Mouse (Mus musculus): ENCODE measurements at regions not wholly inside any gene's neighbourhood (a gene's known extent, or its start where the extent isn't known, plus 50 kb on each side); places are given as distances from the start of the nearest gene placed in this dataset.

DNA sequence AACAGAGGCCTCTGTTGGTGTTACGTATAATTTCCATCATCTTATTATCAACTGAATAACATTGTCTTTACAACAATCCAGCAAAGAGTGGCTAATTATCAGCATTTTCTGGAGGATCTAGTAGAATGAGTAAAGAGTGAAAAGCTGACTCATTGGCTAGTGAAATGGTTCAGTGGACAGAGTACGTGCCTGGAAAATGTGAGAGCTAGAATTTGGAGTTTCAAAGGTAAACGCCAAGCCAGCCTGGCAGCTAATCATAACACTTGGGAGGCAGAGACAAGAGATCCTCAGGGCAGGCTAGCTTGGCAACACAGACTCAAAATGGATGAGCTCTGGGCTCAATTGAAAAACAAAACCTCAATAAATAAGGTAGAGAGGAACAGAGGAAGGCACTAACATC, 2628.0 kb upstream of the Gm7489 start:
- DNase-seq (ENCODE audit: low spot score in 2 of 2) = no peak

DNA sequence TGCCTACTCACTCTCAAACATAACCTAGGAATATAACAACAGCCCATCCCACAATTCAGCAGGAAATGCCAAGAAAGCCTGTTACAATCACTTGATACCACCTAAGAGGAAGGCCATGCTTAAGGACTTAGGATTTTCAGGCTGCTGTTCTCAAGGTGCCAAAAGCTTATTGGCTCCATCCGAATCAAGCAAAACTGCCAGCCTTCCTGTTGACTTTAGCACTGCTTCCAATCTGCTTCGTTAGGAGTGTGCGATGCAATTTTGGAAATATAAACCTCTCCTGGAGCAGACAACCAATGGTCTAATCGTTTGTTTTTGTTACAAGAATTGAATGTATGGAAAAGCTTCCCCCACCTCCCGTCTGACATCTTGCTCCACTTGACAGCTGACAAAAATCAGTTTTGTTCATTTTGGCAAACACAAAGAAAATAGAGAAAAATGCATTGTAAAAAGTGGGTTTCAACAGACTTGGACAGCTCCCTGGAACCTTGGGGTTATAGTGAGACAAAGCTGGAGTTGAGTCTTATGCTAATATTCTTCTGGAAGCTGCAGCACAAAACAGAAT, 2620.0 kb upstream of the Gm7489 start:
- no peak for DNase-seq (ENCODE audit: low spot score in 2 of 2)

DNA sequence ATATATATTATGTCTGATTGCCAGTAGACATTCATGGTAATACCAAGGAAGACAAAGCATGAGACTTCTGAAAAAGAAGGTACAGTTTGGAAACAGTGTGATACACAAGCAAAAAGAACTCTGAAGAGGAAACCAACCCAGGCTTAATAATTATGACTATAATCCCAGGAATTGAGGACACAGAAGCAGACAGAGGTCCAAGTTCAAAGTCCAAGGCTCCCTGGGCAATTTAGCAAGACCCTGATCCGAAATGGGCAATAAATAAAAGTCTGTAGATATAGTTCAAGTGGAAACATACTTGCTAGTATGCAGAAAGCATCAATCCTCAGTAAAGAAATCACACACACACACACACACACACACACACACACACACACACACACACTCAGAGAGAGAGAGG, 2618.7 kb upstream of the Gm7489 start:
- no peak for DNase-seq (ENCODE audit: low spot score in 2 of 2)

DNA sequence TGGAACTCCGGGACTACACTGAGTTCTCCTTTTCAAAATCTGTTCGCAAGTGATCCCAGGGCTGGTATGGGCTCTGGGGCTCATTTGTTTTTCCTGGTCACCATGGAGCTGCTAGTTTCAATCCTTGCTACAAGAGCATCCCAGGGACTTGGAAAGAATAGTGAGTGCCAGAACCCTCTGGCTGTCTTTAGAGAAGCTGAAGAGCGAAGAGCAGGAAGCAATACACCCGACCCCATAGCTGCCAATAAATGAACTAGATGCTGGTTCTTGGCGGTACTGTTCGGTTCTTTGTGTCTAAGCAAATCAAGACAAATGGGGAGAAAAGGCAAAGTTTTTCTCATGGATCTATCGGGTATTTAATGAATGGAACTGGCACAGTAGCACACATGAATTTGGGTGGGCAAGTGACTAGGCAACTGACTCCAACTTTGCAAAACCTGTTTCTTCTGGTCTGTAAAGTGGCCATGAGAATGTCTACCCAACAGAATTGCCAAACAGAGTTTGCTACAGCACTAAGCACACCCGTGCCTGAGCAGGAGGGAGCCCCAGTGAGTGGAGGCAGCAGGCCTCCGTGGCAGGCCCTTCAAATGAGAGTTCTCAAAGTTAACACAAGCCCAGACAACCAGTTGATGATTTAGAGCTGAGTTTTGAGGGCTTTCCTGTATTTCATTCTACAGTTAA, 2612.9 kb upstream of the Gm7489 start:
- DNase-seq (ENCODE audit: low spot score in 2 of 2) = no peak

DNA sequence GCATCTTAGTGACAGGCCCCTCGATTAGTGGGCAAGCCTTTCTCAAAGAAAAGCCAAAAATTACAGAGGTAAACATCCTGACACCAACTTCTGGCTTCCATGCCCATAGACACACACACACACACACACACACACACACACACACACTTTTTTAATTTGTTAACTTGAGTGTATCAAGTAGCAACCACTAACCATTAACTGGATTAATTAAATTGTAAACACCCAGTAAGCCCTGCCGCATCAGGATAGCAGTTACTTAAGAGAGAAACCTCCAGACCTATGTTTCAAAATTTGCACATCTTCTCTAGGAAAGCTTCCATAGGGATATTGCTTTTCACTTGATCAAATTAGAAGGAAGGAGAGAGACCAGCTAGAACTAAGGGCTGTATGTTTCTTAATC, 2599.4 kb upstream of the Gm7489 start:
- DNase-seq (ENCODE audit: low spot score in 2 of 2) = no peak

DNA sequence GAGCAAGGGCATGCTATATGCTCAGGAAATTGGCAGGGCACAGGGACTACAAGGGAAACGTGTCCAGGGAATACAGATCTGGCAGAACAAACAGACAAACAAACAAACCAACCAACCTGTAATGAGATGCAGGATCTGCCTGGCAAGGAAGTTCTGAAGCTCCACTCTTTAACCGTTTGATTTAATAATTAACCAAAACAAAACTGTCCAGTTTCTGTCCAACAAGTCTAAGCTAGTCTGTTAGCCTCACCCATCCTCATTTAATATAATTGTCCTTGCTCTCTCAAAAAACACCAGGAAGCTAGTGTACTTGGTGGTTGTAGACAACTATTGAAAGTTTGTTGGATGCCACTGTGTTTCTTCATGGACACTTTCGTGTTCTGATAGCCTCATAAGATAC, 2598.4 kb upstream of the Gm7489 start:
- no peak for DNase-seq (ENCODE audit: low spot score in 2 of 2)

DNA sequence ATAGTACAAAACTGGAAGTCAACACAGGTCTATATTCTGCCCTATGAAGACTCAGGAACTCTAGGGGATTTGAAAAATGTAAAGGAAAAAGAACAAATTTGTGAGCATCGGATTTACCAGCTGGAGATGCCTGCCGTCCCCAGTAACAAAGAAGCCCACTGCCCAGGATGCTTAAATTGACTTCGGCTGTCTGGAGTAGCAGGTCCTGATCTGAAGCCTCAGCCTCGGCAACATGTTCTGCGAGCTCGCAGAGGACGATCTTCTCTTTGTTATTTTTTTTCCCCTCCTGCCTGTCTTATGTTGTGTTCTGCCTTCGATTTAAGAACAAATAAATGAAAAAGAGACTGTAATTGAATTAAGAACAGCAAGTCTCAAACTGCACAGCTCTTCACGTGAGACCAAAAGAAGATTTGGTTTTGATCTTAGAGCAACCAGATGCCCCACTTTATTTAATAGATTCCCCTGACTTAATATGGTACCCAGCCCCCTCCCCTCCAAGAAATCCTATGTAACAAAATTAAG, 2595.7 kb upstream of the Gm7489 start:
- no peak for DNase-seq (ENCODE audit: low spot score in 2 of 2)

DNA sequence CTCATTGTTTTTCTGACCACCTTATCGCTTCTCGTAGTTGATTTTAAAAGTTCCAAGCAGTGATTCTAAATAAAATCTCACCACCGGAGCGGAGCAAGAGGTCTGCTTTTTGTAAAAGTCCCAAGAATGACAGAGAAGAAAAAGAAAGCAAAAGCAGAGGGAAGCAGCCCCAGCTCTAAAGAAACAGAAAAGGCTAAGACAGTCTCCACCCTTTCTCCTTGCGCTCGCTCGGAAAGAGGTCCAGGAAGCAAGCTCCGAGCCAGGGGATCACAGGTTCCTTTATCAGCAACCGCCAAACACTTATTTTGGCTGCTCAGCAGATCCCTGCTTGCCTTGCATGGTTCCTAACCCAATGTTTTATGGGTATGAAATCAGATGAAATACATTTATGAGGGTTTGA, 2594.8 kb upstream of the Gm7489 start:
- DNase-seq (ENCODE audit: low spot score in 2 of 2) = no peak

DNA sequence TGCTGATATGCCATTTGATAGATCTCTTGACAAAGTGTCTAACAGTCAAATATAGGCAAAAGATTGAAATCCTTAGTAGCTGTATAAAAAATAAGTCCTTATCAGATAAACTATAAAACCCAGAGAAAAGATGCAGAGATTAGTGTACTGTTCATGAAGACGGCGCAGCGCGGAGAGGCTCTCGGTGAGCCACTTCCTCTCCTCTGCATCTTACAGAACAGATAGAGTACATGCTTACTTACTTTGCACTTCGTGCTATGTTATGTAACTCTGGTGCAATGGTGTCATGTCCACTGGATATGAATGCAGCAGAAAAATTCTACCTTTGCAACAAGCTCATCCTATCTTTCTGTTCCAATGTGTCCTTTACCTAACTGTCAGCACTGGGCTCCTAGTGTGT, 2593.5 kb upstream of the Gm7489 start:
- DNase-seq (ENCODE audit: low spot score in 2 of 2) = no peak

DNA sequence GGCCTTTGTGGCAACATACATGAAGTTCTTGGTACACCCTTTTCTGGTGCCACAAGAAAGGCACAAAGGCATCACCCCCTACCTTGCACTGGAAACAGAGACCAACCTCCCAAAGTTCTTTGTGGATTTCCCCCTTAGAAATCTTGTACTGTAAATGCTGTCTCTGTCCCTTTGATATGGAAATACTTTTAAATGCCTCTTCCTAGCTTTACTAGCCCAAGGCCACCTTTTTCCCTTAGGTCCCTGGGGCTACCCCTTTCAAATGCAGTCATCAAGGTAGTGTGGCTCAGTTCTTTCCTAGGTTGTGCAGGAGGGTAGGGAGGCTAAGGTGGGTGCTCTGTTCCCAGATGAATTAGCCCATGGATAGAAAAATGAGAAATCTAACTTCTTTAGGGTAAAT, 2587.9 kb upstream of the Gm7489 start:
- no peak for DNase-seq (ENCODE audit: low spot score in 2 of 2)

DNA sequence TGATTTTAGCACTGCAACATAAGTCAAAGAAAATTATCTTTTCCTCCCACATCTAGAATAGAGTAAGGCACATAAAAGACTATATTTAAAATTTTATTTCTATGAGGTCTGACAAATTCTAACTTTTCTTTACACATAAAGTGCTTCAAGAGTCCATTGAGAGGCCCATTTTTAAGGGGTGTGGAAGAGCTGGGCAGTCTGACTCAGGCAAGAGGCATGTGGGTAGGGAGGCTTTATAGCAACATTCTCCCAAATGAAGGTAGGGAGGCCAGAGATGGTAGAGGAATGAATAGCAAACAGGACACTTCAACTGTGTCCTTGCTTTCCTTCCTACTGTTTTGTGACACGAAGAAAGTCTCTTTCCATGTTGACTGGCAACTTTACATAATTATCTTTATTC, 2566.6 kb upstream of the Gm7489 start:
- no peak for DNase-seq (ENCODE audit: low spot score in 2 of 2)

DNA sequence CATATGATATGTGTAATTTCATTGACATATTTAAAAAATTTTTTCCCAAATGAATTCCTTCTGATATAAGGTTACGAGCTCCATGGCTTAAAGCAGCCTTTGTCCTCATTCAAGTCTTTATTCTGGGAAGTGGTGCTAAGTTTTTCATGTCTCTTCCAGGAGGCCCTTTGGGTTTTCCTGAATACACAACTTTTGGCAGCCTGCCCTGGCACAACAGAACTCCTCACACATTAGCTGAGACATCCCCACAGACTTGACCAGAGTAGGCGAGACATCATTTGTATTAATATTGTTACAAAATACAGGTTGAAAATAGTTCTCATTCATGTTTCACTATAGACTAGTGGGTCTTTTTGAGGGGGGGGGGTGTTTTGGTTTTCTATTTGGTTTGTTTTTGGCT, 2565.9 kb upstream of the Gm7489 start:
- no peak for DNase-seq (ENCODE audit: low spot score in 2 of 2)

DNA sequence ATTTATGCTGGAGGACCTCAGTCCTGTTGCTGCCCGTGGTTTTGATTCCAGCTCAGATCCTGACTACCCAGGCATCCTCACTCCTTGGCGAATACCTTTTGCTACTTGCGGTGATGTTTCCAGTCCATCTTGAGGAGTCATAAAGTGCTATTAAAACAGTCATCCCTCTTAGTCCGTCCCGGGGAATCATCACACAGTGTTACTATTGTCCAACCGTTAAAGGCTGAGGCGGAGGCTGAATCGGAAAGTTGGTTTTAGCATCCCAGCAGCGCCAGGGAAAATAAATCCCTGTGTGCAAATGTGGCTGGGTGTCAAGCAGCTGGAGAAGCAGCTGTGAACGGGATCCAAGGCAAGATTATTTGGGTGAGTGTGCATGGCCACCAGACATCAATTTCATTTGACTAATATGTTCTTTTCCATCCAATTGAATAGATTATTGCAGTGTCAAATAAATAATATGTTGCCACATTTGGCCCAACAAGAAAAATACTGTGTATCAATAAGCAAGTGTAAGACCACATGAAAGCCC, 2564.3 kb upstream of the Gm7489 start:
- DNase-seq (ENCODE audit: low spot score in 2 of 2) = no peak

DNA sequence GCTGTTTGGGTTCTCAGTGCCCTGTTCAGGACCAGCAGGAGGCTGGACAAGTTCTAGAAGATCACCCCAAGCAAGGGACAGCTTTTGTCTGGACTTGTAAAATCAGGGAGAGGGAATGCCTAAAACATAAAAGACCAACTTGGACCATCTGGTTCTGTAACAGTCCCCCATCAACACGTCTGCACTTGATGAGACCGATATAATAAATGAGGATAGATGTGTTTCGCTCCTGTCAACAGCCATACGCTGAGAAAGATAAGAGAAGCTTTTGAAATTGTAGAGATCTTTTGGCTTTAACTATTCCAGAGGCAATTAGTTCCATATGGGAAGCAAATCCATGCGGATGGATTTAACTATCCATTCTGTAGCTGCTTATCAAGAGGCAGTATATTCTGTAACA, 2561.4 kb upstream of the Gm7489 start:
- DNase-seq (ENCODE audit: low spot score in 2 of 2) = no peak

DNA sequence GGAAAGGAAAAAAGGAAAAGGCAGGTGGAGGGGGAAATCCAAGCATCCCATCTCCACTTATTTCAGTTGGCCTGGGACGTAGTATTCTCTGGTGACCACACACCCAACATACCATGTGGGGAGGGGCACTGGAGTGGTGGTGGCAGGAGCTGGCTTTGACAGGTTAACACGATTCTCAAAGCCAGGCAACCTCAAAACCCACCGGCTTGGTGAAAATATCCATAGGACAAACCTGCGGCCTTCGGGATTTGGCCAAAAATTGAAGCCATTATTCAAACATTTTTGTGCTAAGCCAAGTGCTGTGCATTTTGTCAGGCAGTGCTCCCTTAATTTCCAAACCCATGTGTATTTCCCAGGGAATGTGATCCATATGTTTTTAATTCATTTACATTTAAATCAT, 2560.5 kb upstream of the Gm7489 start:
- no peak for DNase-seq (ENCODE audit: low spot score in 2 of 2)

DNA sequence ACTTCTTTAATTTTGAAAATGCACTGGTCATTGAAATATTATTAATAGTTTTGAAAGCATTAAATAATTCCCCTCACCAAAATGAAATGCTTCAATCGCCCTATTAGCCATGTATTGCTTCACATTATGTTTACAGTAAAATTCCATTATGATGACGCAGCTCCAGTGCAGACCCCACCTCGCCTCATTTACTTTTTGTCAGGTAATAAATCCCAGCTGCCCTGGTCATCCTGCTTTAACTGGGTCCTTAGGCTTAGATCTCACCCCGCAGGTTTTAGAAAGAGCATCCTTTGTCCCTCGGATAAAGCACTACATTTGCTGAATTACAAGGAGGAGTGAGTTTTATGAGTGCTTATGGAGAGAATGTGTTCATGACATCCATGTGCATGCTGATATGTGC, 2557.0 kb upstream of the Gm7489 start:
- no peak for DNase-seq (ENCODE audit: low spot score in 2 of 2)

DNA sequence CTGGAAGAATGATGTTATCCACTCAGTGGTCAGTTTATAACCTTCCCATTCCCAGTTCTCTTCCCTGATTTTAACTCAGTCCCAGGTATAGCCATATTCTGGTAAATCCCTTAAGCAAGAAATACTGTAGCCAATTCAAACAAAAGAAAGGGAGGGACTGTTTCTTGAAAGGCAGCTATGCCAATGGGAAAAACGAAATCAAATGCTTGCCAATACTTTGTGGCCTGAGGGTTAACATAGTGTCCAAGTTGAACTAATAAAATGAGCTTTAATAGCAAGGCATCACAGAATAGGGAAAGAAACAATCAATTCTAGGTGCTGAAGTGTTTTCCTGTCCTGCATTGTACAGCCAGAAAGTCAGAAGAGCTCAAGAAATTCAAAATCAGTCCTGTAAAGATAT, 2548.3 kb upstream of the Gm7489 start:
- DNase-seq (ENCODE audit: low spot score in 2 of 2) = no peak

DNA sequence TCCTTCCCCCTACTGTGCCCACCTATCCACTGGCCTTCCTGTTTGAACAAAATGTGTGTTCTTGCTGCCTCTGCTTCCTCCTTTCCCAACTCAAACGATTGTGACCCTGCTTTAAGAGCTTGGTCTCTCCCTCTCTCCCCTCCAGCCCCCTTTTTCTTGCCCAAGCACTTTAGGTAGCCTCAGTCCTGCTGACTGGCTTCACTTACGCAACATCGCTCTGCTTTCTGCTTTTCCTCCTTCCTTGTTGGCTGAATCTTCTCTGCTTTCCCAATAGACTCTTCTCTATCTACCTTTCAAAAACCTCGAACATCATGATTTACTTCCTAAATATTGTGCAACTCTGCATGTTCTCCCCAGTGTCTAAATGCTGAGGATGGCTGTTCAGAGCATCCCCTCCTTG, 2538.4 kb upstream of the Gm7489 start:
- DNase-seq (ENCODE audit: low spot score in 2 of 2) = no peak

DNA sequence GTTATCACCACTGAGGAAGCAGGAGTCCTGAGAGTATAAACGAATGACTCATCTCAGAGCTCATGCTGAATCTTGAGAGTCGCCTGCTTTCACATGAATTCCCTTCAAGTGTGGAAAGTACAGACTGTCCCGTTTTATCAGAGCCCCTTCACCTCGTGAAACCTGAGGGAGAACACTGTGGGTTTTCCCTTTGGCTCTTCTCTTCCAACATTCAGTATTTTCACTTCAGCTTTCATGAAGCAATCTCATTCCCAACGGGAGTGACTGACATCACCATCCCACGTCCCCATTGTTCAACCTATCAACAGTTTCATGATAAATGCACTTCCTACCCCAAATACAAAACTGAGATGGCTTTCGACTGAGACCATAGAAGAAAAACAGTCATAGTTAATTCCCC, 2521.3 kb upstream of the Gm7489 start:
- DNase-seq (ENCODE audit: low spot score in 2 of 2) = no peak

DNA sequence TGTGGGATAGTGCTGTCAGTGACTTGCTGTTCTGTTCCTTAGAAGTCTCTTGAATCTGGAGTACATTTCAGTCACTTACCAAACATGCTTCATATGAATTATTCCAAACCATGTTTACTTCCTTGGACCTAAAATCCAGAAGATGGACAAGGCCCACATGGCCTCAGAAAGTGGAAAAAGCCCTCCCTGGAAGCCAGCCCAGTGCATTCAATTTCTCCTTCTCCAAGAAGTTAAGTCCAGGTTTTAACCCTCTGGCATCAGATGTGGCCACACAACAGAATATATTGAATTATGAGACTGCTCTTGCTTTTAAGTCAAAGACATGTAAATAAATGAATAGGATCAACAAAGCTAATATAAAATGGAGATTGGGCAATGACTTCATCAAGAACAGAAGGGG, 2513.5 kb upstream of the Gm7489 start:
- DNase-seq (ENCODE audit: low spot score in 2 of 2) = no peak

DNA sequence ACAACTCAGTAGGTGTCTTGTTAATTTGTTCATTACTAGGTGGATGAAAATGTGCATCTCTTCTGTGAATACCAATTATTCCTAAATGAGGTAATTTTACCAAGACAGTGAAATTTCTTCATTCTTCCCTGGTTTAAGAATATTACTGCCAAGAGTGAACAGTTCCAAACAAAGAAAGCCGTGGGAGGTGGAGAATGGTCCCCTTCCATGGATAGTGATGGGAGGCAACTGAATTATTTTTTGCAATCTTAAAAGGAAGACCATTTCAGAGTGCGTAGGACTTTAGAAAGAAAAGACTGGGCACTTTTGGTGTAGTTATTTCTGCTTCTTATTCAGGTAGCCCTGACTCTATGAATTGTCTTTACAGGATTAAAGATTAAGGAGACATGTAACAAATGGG, 2494.3 kb upstream of the Gm7489 start:
- peak in 1 of 2 experiments; percentile 20 for DNase-seq (ENCODE audit: low spot score in 2 of 2)

DNA sequence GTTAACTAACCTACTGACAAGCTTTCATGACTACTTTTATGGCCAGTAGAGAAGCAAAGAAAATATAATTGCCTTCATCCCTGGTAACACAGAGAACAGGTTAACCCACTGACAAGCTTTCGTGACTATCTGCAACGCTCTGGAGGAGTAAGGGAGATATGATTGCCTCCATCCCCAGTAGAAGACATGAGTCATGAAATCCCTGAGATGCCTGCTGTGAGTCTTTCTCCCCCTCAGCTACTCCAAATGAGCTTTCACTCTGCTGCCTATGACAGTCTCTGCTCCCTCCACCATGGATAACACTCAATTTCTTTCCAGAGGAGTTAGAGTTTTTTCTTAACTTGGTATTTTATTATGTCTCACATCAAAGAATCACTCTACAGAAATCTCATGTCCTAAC, 2493.4 kb upstream of the Gm7489 start:
- DNase-seq (ENCODE audit: low spot score in 2 of 2) = peak in 1 of 2 experiments; percentile 5

All from right cerebral cortex, postnatal 36 days (tissue).